In the genomic region with DNA sequence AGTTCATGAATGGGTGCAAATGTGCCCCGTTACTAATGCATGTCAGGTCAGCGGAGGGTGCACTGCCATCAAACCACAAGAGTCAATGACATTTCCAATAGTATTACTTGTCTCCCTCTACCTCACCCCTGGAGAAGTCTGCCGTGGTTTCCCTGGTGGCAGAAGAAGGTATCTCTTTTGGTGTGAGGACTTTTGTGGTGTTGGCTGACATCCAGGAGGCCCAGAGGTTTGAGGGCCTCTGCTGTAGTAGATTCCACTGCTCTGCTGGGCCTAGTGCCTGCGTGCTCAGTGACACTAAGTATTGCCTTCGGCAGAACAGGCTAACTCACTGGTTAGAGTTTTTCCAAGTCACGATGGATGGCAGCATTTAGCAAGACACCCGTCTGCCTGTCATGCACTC, we compare ENCODE assay signal across 12 mouse cellular contexts.
DNase-seq lines count a peak whose midpoint lies in the region; ATAC-seq and TF ChIP-seq lines count a peak whose summit lies in the region.
"Had no signal": no experiment of that assay in that cellular context is flagged by ENCODE, and none has a peak within 500 bp of the region (broad histone marks: within the 10 kb centered on the region; RNA-seq: fewer than 3 reads in every experiment).

No protein-coding gene starts in this region.

- H3K4me2 ChIP-seq in heart, embryonic 13.5 days, result no peak overlapping the region

- no peak for TF ChIP-seq POLR2A in brain, embryonic 14.5 days (IDR thresholded peaks at IDR 0.05; ENCODE audit: borderline replicate concordance, extremely low read depth, insufficient read depth, insufficient read length, poor library complexity, severe bottlenecking)

- WGBS in heart, embryonic 13.5 days, result 45% methylated on average over 7 of the region's 7 CpGs

- H3K4me3 ChIP-seq in heart, embryonic 13.5 days, result no peak overlapping the region
- no peak overlapping the region for H3K4me3 ChIP-seq in layer of hippocampus, adult 2 months

- no peaks in the 10 kb centered on the region for H3K27me3 ChIP-seq in heart, embryonic 13.5 days (replicated peaks)

- H3K9me3 ChIP-seq in heart, embryonic 13.5 days, result no peaks in the 10 kb centered on the region

- DNase-seq in heart, adult 11 months, result no peak
- DNase-seq in layer of hippocampus, adult 2 months (ENCODE audit: low spot score in 2 of 2), result no peak
- no peak for DNase-seq in layer of hippocampus, adult 18-20 months (ENCODE audit: low spot score in 2 of 2)
- peak; percentile 6 for DNase-seq in 416B (ENCODE audit: low read depth)
- DNase-seq in brain, embryonic 14.5 days (ENCODE audit: low read depth), result no peak
- DNase-seq in adrenal gland, postnatal 36 days, result no peak
- DNase-seq: cerebellum, adult 9-10 months; kidney, adult 18-20 months; right cerebral cortex, postnatal 4 days had no signal

- peaks cover 25% of the 10 kb centered on the region for H3K4me1 ChIP-seq in heart, embryonic 13.5 days

- 0 out of 2 replicates have a peak overlapping the region, but pooled peaks have one; percentile 33 for H3K27ac ChIP-seq in heart, embryonic 13.5 days (replicated peaks)
- peak overlapping the region; percentile 55; the same call in 1 of the 2 replicates for H3K27ac ChIP-seq in layer of hippocampus, adult 2 months
- H3K27ac ChIP-seq: macrophage had no signal

- H3K9ac ChIP-seq in heart, embryonic 13.5 days, result peak overlapping the region; percentile 53; the same call in 1 of the 2 replicates

- peak; percentile 44 for TF ChIP-seq CTCF in layer of hippocampus, adult 2 months (conservative IDR thresholded peaks at IDR 0.05)
- TF ChIP-seq CTCF in brain, embryonic 14.5 days (IDR thresholded peaks at IDR 0.05; ENCODE audit: borderline replicate concordance, extremely low read depth, insufficient read depth, insufficient read length), result peak; percentile 19; the same call in 1 of the 2 replicates

- ATAC-seq in heart, embryonic 13.5 days (ENCODE audit: extremely low read depth, insufficient number of reproducible peaks, low FRiP score, low TSS enrichment), result no peak
- no peak for ATAC-seq in monocyte, adult 5-6 weeks (replicated peaks; ENCODE audit: insufficient number of reproducible peaks, low FRiP score, low TSS enrichment, poor library complexity, severe bottlenecking)

- peaks cover 23% of the 10 kb centered on the region for H3K36me3 ChIP-seq in heart, embryonic 13.5 days
